Mouse (Mus musculus) hindbrain, embryonic 14.5 days (tissue): ENCODE results near the gene Gstm4. TPM values are rescaled to one million over a fixed set of nuclear protein-coding genes. Genes with fewer than 3 reads are reported as not detected.
"Not testable (repeated sequence)": the region's sequence is repeated elsewhere in the genome, so short reads cannot be mapped to it uniquely, and the experiment has no call there.

Experiments
- ATAC-seq: fragments of 200-750 bp; cut with Nextera tagmentation; 2 replicates; pipeline ENCODE4 v1.8.0; 2017; ENCODE audit warnings: moderate number of reproducible peaks, mild to moderate bottlenecking, moderate TSS enrichment, moderate library complexity; ENCODE audit not compliant: low FRiP score
- DNase-seq: peaks from one replicate; pipeline ENCODE4 v3.0.0-alpha.2; 2015; ENCODE audit warnings: low spot score
- H3K27ac ChIP-seq: fragments of 300-500 bp; sonication (generic); 2 replicates; pipeline ENCODE4 v1.5.1; 2014; ENCODE audit warnings: mild to moderate bottlenecking, moderate library complexity
- H3K27me3 ChIP-seq: fragments of 300-500 bp; sonication (generic); 2 replicates; pipeline ENCODE4 v1.6.1; 2014; ENCODE audit warnings: mild to moderate bottlenecking, low read length, mixed read lengths; ENCODE audit not compliant: control insufficient read depth, insufficient read depth
- H3K36me3 ChIP-seq: fragments of 300-500 bp; sonication (generic); replicated peaks from 2 replicates; pipeline ENCODE4 v1.6.1; 2014; ENCODE audit not compliant: control insufficient read depth, insufficient read depth
- H3K4me1 ChIP-seq: fragments of 300-500 bp; sonication (generic); replicated peaks from 2 replicates; pipeline ENCODE4 v1.6.1; 2014; ENCODE audit warnings: antibody characterized with exemption, low read length, mixed read lengths; ENCODE audit not compliant: control insufficient read depth, insufficient read depth
- H3K4me2 ChIP-seq: fragments of 300-500 bp; sonication (generic); replicated peaks from 2 replicates; pipeline ENCODE4 v1.6.1; 2014; ENCODE audit warnings: mild to moderate bottlenecking, moderate library complexity
- H3K4me3 ChIP-seq: fragments of 300-500 bp; sonication (generic); replicated peaks from 2 replicates; pipeline ENCODE4 v1.5.1; 2014; ENCODE audit warnings: mild to moderate bottlenecking, low read length
- H3K9ac ChIP-seq: fragments of 300-500 bp; sonication (generic); 2 replicates; pipeline ENCODE4 v1.6.1; 2014
- H3K9me3 ChIP-seq: fragments of 300-500 bp; sonication (generic); 2 replicates; pipeline ENCODE4 v1.6.1; 2016; ENCODE audit warnings: low read length; ENCODE audit not compliant: control insufficient read depth
- WGBS: fragments of 180-500 bp; shearing (Covaris S2); extraction: QIAGEN DNeasy Blood & Tissue Kit; methylation state at CpG from one replicate; pipeline ENCODE4 v1.1.7; 2014; 5-methylcytosine and 5-hydroxymethylcytosine counted together
- polyA plus RNA-seq: library from polyadenylated mRNA; unstranded; fragments of >200 nt; fragmentation: Nextera tagmentation; extraction: Ambion mirVana; gene quantifications from 2 replicates; pipeline ENCODE4 v1.2.1, GENCODE M21; 2014

The Gstm4 gene
- polyA plus RNA-seq, 1 experiment from 2014 or later = 17.5 TPM

- H3K9me3 ChIP-seq = no peaks in the 10 kb centered on the region
- H3K36me3 ChIP-seq = no peaks in the 10 kb centered on the region
- H3K4me2 ChIP-seq = no peak overlapping the region
- no peak overlapping the region for H3K9ac ChIP-seq
- DNase-seq (no peak), ATAC-seq (no peak)
- no peak overlapping the region for H3K4me3 ChIP-seq
- 79% methylated on average over 6 of the region's 6 CpGs for WGBS
- no peaks in the 10 kb centered on the region; the same call in 1 of the 2 replicates for H3K4me1 ChIP-seq
- H3K27me3 ChIP-seq = no peaks in the 10 kb centered on the region
- H3K27ac ChIP-seq = no peak overlapping the region
Measured at GRCm38 (mm10) chr3:108022650-108023049, 22.0 kb downstream of the Gstm4 start.

GRCm38 (mm10) chr3:108020351-108021022 is 24.2 kb downstream of the Gstm4 start:
- not testable (repeated sequence) for ATAC-seq, H3K4me3 ChIP-seq, H3K27ac ChIP-seq, H3K27me3 ChIP-seq, H3K9ac ChIP-seq, DNase-seq, H3K4me1 ChIP-seq, H3K36me3 ChIP-seq, H3K9me3 ChIP-seq, H3K4me2 ChIP-seq
- WGBS = 90% methylated on average over 11 of the region's 11 CpGs

- H3K4me1 ChIP-seq, ATAC-seq, H3K36me3 ChIP-seq, H3K9ac ChIP-seq, H3K27ac ChIP-seq, H3K4me3 ChIP-seq, H3K4me2 ChIP-seq, H3K9me3 ChIP-seq, H3K27me3 ChIP-seq, DNase-seq: not testable (repeated sequence)
- 70% methylated on average over 3 of the region's 3 CpGs for WGBS
Measured at GRCm38 (mm10) chr3:108019226-108019625, 25.5 kb downstream of the Gstm4 start.

GRCm38 (mm10) chr3:108018190-108018820 is 26.4 kb downstream of the Gstm4 start:
- ATAC-seq = no peak
- WGBS = 30% methylated on average over 14 of the region's 14 CpGs
- H3K9ac ChIP-seq = peak overlapping the region; percentile 50

GRCm38 (mm10) chr3:108017473-108018189 is 27.1 kb downstream of the Gstm4 start, which contains the start of gene Gstm1:
TSS of gene Gstm1 (minus strand) at chr3:108017973.
- H3K9me3 ChIP-seq = no peaks in the 10 kb centered on the region
- peak; percentile 87 for DNase-seq
- peaks cover 6% of the 10 kb centered on the region; the same call in 1 of the 2 replicates for H3K4me1 ChIP-seq
- under 1% methylated on average over 31 of the region's 31 CpGs for WGBS
- peak within 1 kb of the TSS; percentile 72 for H3K4me2 ChIP-seq
- peak within 1 kb of the TSS; percentile 55 for H3K27ac ChIP-seq
- peak within 1 kb of the TSS; percentile 33 for H3K4me3 ChIP-seq
- H3K36me3 ChIP-seq = no peaks in the 10 kb centered on the region
- peak; percentile 93 for ATAC-seq
- peak within 1 kb of the TSS; percentile 50 for H3K9ac ChIP-seq
- H3K27me3 ChIP-seq = no peaks in the 10 kb centered on the region

More at GRCm38 (mm10) chr3:108018190-108018820, 26.4 kb downstream of the Gstm4 start:
- Histone ChIP-seq H3K36me3 (no peaks in the 10 kb centered on the region), H3K4me2 (peak overlapping the region; percentile 72), H3K4me1 (peaks cover 6% of the 10 kb centered on the region; the same call in 1 of the 2 replicates), H3K4me3 (peak overlapping the region; percentile 33), H3K27ac (peak overlapping the region; percentile 55; the same call in 1 of the 2 replicates), H3K9me3 (no peaks in the 10 kb centered on the region), H3K27me3 (no peaks in the 10 kb centered on the region)
- DNase-seq = no peak

GRCm38 (mm10) chr3:108016468-108016867 is 28.2 kb downstream of the Gstm4 start:
- H3K4me2 ChIP-seq = peak overlapping the region; percentile 72
- ATAC-seq, H3K36me3 ChIP-seq, H3K27ac ChIP-seq, H3K4me1 ChIP-seq, DNase-seq, H3K27me3 ChIP-seq, H3K9me3 ChIP-seq, H3K4me3 ChIP-seq: not testable (repeated sequence)
- WGBS = 96% methylated on average over 5 of the region's 5 CpGs
- H3K9ac ChIP-seq = peak overlapping the region; percentile 50; the same call in 1 of the 2 replicates

- Histone ChIP-seq H3K27ac (no peak overlapping the region), H3K4me3 (no peak overlapping the region), H3K9me3 (no peaks in the 10 kb centered on the region), H3K4me1 (peaks cover 9% of the 10 kb centered on the region; the same call in 1 of the 2 replicates), H3K4me2 (no peak overlapping the region), H3K9ac (no peak overlapping the region), H3K27me3 (no peaks in the 10 kb centered on the region), H3K36me3 (no peaks in the 10 kb centered on the region)
- WGBS = 92% methylated on average over 2 of the region's 2 CpGs
- no peak for ATAC-seq
- DNase-seq = no peak
Measured at GRCm38 (mm10) chr3:108014974-108015346, 29.7 kb downstream of the Gstm4 start.

- ATAC-seq (no peak), DNase-seq (no peak)
- no peaks in the 10 kb centered on the region for H3K36me3 ChIP-seq
- peaks cover 9% of the 10 kb centered on the region; the same call in 1 of the 2 replicates for H3K4me1 ChIP-seq
- WGBS = 88% methylated on average over 7 of the region's 8 CpGs
- no peaks in the 10 kb centered on the region for H3K9me3 ChIP-seq
- no peak overlapping the region for H3K4me2 ChIP-seq
- H3K4me3 ChIP-seq = no peak overlapping the region
- no peaks in the 10 kb centered on the region for H3K27me3 ChIP-seq
- H3K9ac ChIP-seq = no peak overlapping the region
- H3K27ac ChIP-seq = no peak overlapping the region
Measured at GRCm38 (mm10) chr3:108014098-108014973, 30.4 kb downstream of the Gstm4 start.
